Mouse (Mus musculus) left cerebral cortex, postnatal 14 days (tissue): ENCODE data around the gene Crebbp. TPM values are rescaled to one million over a fixed set of nuclear protein-coding genes. Genes with fewer than 3 reads are reported as not detected.
"Not testable (repeated sequence)": the region's sequence is repeated elsewhere in the genome, so short reads cannot be mapped to it uniquely, and the experiment has no call there.

Experiments
- DNase-seq, 2 experiments: peaks; one replicate each; pipeline ENCODE4 v3.0.0; 2021 to 2022; ENCODE audit warnings: low spot score in 2 of 2, mixed read lengths in 1 of 2
- intact Hi-C: fragments of 180-260 bp; cut with DNase I; formaldehyde crosslinking; loops from one replicate; pipeline ENCODE4 v1.15.1; 2025
- total RNA-seq, 2 experiments: library from RNA; stranded (reverse); gene quantifications; 2 replicates each; pipeline ENCODE4 v1.2.3; 2021

The Crebbp gene
- total RNA-seq, 2 experiments from 2014 or later, result 79.0 to 86.1 TPM

DNA sequence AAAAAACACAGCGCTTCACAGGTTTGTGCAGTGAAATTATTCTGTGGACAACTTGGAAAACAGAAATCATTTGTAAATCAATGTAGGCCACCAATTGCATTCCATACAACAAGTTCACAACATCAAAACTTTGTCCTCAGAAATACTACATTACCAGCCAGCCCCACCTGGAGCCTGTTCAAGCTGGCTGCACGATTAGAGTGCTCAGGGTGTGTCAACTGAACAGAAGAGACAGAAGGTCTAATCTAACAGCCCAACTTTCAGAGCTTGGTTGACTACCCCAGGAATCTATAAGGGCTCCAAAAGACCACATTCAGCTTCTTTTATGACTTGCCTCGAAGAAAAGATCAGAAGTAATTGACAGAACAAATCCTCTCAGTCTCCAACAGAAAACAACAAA is 44.3 kb downstream of the Crebbp start:
- DNase-seq, result no peak
- intact Hi-C loops, result no loop called here

GRCm38 (mm10) chr16:4168476-4168875 is 45.3 kb downstream of the Crebbp start:
- DNase-seq, result peak in 1 of 2 experiments; percentile 25
- intact Hi-C loops, result no loop called here

DNA sequence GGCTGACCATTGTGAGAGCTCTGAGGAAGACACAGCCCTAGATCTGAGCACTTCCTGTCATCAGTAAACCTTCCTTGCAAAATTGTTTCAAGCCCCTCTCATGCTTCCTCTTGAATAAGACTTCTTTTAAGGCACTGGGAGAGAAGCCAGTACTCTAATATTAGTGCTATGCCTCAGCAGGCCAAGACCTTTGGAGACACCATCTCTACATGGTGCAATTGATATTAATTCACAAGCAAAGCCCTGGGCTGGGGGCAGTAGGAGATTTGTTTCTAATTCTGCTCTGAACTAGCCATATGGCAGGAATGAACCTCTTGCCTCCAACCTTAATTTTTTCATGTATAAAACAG is 52.9 kb downstream of the Crebbp start:
- no peak for DNase-seq
- intact Hi-C loops, result no loop called here

GRCm38 (mm10) chr16:4160246-4160897 is 53.4 kb downstream of the Crebbp start:
- intact Hi-C loops, result no loop called here
- DNase-seq, result peak; percentile 75 to 76

DNA sequence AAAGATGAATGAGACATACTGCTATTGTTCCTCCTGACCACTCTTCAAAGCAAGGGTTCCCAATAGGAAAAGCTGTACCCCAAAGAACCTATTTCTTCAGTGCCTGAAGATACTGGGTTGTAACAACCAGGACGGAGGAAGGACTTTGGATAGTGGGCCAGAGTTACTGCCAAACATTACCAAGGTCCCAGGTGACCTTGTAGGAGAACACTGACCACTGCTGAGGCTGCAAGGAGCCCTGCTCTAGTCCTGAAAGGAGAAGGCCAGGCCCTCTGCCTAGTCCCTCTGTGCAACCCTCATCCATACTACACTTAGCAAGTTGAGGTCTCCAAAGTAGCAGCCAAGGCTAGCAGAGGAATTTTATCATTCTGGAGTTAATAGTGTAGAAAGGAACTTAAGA is 60.7 kb downstream of the Crebbp start:
- intact Hi-C loops, result no loop called here
- DNase-seq, result no peak

DNA sequence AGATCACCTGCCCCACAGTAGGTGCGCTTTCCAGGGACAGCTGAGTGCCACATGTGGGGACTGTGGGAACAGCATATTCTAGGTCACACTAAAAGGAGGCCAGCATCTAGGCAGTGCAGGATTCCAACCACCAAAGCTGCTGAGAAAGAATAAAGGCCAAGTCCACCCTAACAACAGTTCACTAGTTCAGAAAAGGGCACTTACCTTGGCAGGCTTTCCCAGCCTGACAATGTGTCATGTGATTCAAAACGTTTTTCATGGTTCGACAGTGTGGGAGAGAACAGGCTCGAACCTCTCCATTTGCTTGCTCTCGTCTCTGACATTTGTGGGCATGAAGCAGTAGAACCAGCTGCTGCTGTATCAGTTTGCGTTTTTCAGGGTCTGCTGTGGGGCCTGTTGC is 75.3 kb downstream of the Crebbp start:
- no peak for DNase-seq
- intact Hi-C loops, result no loop called here

- intact Hi-C loops, result no loop called here
These were observed 80.0 kb downstream of the Crebbp start for GRCm38 (mm10) chr16:4133754-4134153.

GRCm38 (mm10) chr16:4128894-4129293 is 84.9 kb downstream of the Crebbp start:
- no peak for DNase-seq
- intact Hi-C loops, result no loop called here

More at GRCm38 (mm10) chr16:4133754-4134153, 80.0 kb downstream of the Crebbp start:
- DNase-seq, result no peak

- no peak for DNase-seq
These were observed 96.7 kb downstream of the Crebbp start for GRCm38 (mm10) chr16:4117072-4117471.

DNA sequence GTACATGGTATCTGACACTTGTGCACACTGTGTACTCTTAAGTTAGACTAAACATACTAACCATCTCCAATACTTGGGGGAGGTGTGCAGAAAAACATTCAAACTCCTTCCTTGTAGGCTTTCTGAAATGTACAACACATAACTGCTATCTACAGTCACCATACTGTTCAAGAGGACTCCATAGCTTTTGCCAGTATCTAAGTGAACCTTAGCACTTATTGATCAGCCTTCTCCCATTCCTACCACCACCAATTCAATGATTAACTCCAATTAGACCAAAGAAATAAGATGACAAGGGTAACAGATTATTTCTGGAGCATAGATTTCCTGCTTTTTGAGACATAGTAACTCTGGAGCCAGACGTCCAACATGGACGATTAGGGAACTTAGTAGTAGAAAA is 113.4 kb downstream of the Crebbp start:
- intact Hi-C loops, result no loop called here
- DNase-seq, result no peak

More at GRCm38 (mm10) chr16:4117072-4117471, 96.7 kb downstream of the Crebbp start:
- intact Hi-C loops, result no loop called here

- DNase-seq, result no peak
- intact Hi-C loops, result no loop called here
These were observed 116.3 kb downstream of the Crebbp start for GRCm38 (mm10) chr16:4097521-4097920.

DNA sequence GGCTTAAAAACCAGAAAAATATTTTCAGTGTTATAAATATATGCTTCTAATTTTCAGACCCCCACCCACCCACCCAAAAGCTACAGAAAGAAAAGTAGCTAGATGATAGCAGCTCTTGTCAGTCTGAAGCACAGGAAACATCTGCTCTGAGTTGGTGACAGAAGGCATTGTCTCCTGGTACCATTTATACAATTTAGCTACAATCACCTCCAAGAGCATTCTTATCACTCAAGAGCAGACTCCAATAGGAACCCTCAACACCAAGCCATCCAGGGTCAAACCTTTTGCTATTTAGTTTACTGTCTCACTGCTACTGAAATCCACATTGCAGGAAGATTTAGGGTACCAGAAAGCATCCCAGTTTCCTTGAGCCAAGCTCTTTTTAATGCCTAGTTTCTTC is 116.9 kb downstream of the Crebbp start:
- intact Hi-C loops, result no loop called here
- no peak for DNase-seq

GRCm38 (mm10) chr16:4096141-4096540 is 117.7 kb downstream of the Crebbp start:
- peak; percentile 18 to 63 for DNase-seq
- intact Hi-C loops, result no loop called here

GRCm38 (mm10) chr16:4087214-4087913 is 126.4 kb downstream of the Crebbp start:
- intact Hi-C loops, result no loop called here
- no peak for DNase-seq

- intact Hi-C loops, result no loop called here
- DNase-seq, result no peak
These were observed 127.9 kb downstream of the Crebbp start for GRCm38 (mm10) chr16:4085851-4086387.

- intact Hi-C loops, result no loop called here
- DNase-seq, result no peak
These were observed 128.7 kb downstream of the Crebbp start for GRCm38 (mm10) chr16:4085051-4085450.

DNA sequence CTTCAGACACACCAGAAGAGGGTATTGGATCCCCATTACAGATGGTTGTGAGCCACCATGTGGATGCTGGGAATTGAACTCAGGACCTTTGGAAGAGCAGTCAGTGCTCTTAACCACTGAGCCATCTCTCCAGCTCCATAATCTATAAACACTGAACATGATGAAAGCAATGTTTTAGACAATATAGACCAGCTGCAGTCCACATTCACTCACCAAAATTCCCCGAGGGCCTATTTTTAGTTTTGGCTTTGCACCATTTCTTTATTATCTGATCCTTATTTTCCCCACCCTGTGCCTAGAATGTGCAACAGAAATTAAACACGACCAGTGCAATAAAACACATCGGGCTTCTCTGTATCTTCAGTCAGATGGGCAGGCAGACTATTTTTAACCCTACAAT is 133.4 kb downstream of the Crebbp start:
- intact Hi-C loops, DNase-seq: not testable (repeated sequence)

- no peak for DNase-seq
- intact Hi-C loops, result loop anchor here (5.0 kb wide), 1 partner anchor 133 kb away; the partner anchor contains the start of gene Crebbp
These were observed 134.1 kb downstream of the Crebbp start for GRCm38 (mm10) chr16:4079656-4080055.

- intact Hi-C loops, result loop anchor here (5.0 kb wide), 1 partner anchor 134 kb away; the partner anchor contains the start of gene Crebbp
- not testable (repeated sequence) for DNase-seq
These were observed 135.5 kb downstream of the Crebbp start for GRCm38 (mm10) chr16:4078302-4078701.

- peak; percentile 94 to 95 for DNase-seq
- intact Hi-C loops, result loop anchor here (5.0 kb wide), 1 partner anchor 135 kb away; the partner anchor contains the start of gene Crebbp
These were observed 136.3 kb downstream of the Crebbp start, which contains the start of gene Trap1 for GRCm38 (mm10) chr16:4077384-4078061. Trap1 (minus strand) TSS chr16:4077827.
